Mouse (Mus musculus) limb, embryonic 11.5 days (tissue): ENCODE measurements around the gene Pdgfc. TPM values are rescaled to one million over a fixed set of nuclear protein-coding genes. Genes with fewer than 3 reads are reported as not detected.

Experiments
- ATAC-seq: fragments of 200-750 bp; cut with Nextera tagmentation; 2 replicates; pipeline ENCODE4 v1.8.0; 2017; ENCODE audit warnings: low read depth; ENCODE audit not compliant: insufficient number of reproducible peaks, low FRiP score, low TSS enrichment
- DNase-seq: peaks from one replicate; pipeline ENCODE4 v3.0.0-alpha.2; 2015; ENCODE audit warnings: low spot score
- H3K27ac ChIP-seq: fragments of 300-500 bp; sonication (generic); replicated peaks from 2 replicates; pipeline ENCODE4 v1.5.1; 2014; ENCODE audit warnings: low read depth, mild to moderate bottlenecking, low read length
- H3K27me3 ChIP-seq: fragments of 300-500 bp; sonication (generic); 2 replicates; pipeline ENCODE4 v1.6.1; 2014; ENCODE audit warnings: mild to moderate bottlenecking, low read length, mixed read lengths; ENCODE audit not compliant: control insufficient read depth, insufficient read depth
- H3K36me3 ChIP-seq: fragments of 300-500 bp; sonication (generic); 2 replicates; pipeline ENCODE4 v1.6.1; 2014; ENCODE audit warnings: mild to moderate bottlenecking, low read length, moderate library complexity, mixed read lengths; ENCODE audit not compliant: control insufficient read depth, insufficient read depth
- H3K4me1 ChIP-seq: fragments of 300-500 bp; sonication (generic); 2 replicates; pipeline ENCODE4 v1.6.1; 2014; ENCODE audit warnings: low read length, mixed read lengths; ENCODE audit not compliant: control insufficient read depth, insufficient read depth
- H3K4me2 ChIP-seq: fragments of 300-500 bp; sonication (generic); 2 replicates; pipeline ENCODE4 v1.6.1; 2014; ENCODE audit warnings: low read depth, mild to moderate bottlenecking, moderate library complexity; ENCODE audit not compliant: severe bottlenecking
- H3K4me3 ChIP-seq: fragments of 300-500 bp; sonication (generic); 2 replicates; pipeline ENCODE4 v1.5.1; 2014; ENCODE audit warnings: low read depth, low read length
- H3K9ac ChIP-seq: fragments of 300-500 bp; sonication (generic); 2 replicates; pipeline ENCODE4 v1.6.1; 2014; ENCODE audit warnings: mild to moderate bottlenecking, low read length
- H3K9me3 ChIP-seq: fragments of 300-500 bp; sonication (generic); 2 replicates; pipeline ENCODE4 v1.6.1; 2016; ENCODE audit warnings: low read length; ENCODE audit not compliant: control insufficient read depth
- WGBS: fragments of 180-500 bp; shearing (Covaris S2); extraction: QIAGEN DNeasy Blood & Tissue Kit; methylation state at CpG from one replicate; pipeline ENCODE4 v1.1.7; 2014; 5-methylcytosine and 5-hydroxymethylcytosine counted together
- polyA plus RNA-seq: library from polyadenylated mRNA; unstranded; fragments of >200 nt; fragmentation: Nextera tagmentation; extraction: Ambion mirVana; gene quantifications from 2 replicates; pipeline ENCODE4 v1.2.1, GENCODE M21; 2014

Gene Pdgfc
- polyA plus RNA-seq, 1 experiment from 2014 or later: 77.5 TPM

DNA sequence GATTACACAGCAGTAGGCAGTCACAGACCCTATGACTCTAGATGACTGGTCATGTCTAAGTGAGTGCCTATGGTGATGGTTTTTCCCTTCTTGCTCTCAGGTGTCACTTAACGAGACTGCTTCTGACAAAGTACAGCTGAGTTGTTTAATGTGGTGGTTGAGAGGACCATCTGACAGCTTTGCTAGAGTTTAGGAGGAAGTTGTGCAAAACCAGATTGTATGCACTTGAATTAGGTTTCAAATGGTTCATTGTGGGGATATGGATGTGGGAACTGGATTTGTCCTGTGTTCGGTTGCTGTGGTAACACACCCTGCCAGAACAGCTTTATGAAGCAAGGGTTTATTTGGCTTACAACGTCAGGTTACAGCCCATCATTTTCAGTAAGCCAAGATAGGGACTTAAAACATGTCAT, 112.9 kb downstream of the Pdgfc start:
- 38% methylated on average over 3 of the region's 3 CpGs for WGBS
- Histone ChIP-seq H3K27me3 (no peaks in the 10 kb centered on the region), H3K27ac (no peak overlapping the region), H3K4me1 (peaks cover 12% of the 10 kb centered on the region; the same call in 1 of the 2 replicates), H3K9me3 (no peaks in the 10 kb centered on the region), H3K36me3 (no peaks in the 10 kb centered on the region), H3K9ac (no peak overlapping the region), H3K4me3 (no peak overlapping the region), H3K4me2 (no peak overlapping the region)
- peak; percentile 34 for DNase-seq
- no peak for ATAC-seq

DNA sequence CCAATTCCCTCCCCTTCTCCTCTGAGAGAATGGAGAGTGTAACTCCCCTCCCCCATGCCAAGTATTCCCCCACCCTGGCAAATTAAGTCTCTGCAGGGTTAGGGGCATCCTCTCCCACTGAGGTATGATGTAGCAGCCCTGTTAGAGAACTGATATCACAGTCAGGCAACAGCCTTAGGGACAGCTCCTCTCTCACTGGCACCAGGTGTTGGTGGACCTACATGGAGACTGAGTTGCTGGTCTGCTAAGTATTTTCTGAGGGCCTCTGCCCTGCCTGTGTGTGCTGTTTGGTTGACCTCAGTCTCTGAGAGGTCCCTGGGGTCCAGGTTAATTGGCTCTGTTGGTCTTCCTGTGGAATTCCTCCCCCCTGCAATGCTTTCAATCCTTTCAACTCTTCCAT, 114.0 kb downstream of the Pdgfc start:
- Histone ChIP-seq H3K9ac (no peak overlapping the region), H3K4me1 (peaks cover 12% of the 10 kb centered on the region; the same call in 1 of the 2 replicates), H3K9me3 (no peaks in the 10 kb centered on the region), H3K4me2 (no peak overlapping the region), H3K27me3 (no peaks in the 10 kb centered on the region), H3K36me3 (no peaks in the 10 kb centered on the region), H3K27ac (no peak overlapping the region), H3K4me3 (no peak overlapping the region)
- DNase-seq: no peak
- ATAC-seq: no peak

DNA sequence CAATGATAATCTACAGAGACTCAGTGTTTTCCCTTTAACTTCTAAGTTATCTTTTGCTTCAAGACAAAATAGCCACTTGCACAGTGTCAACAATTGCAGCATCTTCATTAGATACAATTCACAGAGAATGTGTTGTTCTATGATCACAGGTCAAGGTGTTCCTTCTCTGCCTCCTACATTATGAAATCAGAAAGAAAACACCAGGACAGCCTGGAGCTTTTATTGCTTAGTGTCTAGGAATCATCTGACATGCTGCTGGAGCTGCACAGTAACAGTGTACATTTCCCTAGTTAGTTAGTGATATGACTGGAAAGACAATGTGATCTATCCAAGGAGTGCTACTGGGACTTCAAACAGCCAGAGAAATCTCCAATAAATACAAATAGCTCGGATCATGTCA, 118.2 kb downstream of the Pdgfc start:
- whole genome bisulfite sequencing: 90% methylated on average over 1 of the region's 1 CpGs

DNA sequence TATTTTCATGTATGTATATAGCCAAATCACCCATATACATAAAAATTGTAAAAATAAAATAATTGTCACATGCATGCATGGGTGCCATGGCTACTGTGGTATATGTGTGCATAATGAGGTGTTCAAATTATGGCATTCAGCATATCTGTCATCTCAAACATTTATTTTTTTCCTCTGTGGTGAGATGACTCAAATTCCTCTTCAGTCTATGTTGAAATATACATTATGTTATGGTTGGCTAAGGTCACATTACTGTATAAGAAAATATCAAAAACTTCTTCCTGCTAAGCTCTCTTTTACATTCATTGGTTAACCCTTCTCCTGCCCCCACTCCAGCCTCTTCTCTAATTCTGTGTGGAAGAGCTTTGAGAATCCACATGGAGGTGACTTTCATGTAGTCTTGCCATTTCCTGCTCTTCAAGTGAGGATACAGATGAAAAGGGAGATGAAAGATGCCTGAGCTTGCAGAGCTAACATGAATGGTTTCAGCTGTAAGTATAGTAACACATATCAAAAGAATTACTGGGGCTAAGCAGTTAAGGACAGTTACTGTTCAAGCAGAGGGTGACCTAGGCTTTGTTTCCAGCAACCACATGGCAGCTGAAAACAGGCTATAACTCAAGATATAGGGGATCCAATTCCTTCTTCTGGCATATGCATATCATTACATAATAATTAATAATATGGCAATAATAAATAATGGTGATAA, 124.4 kb downstream of the Pdgfc start:
- Histone ChIP-seq H3K9ac (no peak overlapping the region), H3K36me3 (no peaks in the 10 kb centered on the region), H3K9me3 (no peaks in the 10 kb centered on the region), H3K4me3 (no peak overlapping the region), H3K4me2 (no peak overlapping the region), H3K27me3 (no peaks in the 10 kb centered on the region), H3K4me1 (no peaks in the 10 kb centered on the region), H3K27ac (no peak overlapping the region)
- DNase-seq: no peak
- ATAC-seq: no peak

More for the DNA sequence above, 118.2 kb downstream of the Pdgfc start:
- no peak for DNase-seq
- Histone ChIP-seq H3K4me1 (0 out of 2 replicates have a peak, but pooled peaks cover 3% of the 10 kb centered on the region), H3K9me3 (no peaks in the 10 kb centered on the region), H3K4me2 (no peak overlapping the region), H3K9ac (no peak overlapping the region), H3K36me3 (no peaks in the 10 kb centered on the region), H3K27ac (no peak overlapping the region), H3K4me3 (no peak overlapping the region), H3K27me3 (no peaks in the 10 kb centered on the region)
- ATAC-seq: no peak

DNA sequence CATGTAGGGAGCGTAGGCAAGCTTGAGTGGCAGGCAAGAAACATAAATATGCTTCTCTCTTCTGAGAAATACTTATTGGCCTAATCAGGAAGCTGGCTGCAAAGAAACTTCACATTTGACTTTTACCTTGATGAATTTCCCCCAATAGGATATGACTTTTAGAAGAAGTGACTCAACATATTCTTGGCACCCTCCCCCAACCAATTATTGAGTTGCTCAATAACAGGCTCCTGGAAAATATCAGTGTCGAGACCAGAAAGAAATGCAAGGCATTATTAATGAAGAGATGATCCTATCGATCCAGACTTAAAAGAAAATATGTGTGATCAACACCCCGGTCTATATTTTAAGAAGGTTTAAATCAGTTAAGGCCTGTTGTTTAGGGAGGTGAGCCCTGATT, 125.9 kb downstream of the Pdgfc start:
- Histone ChIP-seq H3K4me3 (no peak overlapping the region), H3K27ac (no peak overlapping the region), H3K9ac (no peak overlapping the region), H3K36me3 (no peaks in the 10 kb centered on the region), H3K4me1 (no peaks in the 10 kb centered on the region), H3K27me3 (no peaks in the 10 kb centered on the region), H3K4me2 (no peak overlapping the region), H3K9me3 (no peaks in the 10 kb centered on the region)
- ATAC-seq (no peak), DNase-seq (no peak)
- 93% methylated on average over 4 of the region's 4 CpGs for WGBS

DNA sequence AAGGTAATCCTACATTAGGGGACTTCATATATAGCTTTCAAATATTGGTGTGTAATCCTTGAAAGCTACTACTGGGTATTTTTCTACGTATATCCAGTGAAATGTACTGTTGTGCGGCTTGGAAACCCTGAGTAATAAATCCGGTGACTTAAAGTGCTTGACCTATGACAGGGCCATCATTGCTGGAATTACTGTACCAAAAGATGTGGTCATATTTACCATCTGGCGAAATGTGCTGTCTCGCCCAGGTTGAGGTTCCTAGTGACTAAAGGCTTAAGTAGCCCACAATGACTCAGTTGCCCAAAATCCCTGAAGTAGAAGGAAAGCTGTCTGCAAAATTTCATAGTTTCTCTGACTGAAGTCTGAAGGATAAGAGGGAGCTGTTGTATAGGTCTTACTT, 127.9 kb downstream of the Pdgfc start:
- H3K4me2 ChIP-seq: no peak overlapping the region
- ATAC-seq (no peak), DNase-seq (no peak)
- no peak overlapping the region for H3K27ac ChIP-seq
- no peaks in the 10 kb centered on the region for H3K36me3 ChIP-seq
- no peaks in the 10 kb centered on the region for H3K4me1 ChIP-seq
- H3K4me3 ChIP-seq: no peak overlapping the region
- H3K9ac ChIP-seq: no peak overlapping the region
- H3K9me3 ChIP-seq: no peaks in the 10 kb centered on the region
- no peaks in the 10 kb centered on the region for H3K27me3 ChIP-seq
- WGBS: 92% methylated on average over 5 of the region's 5 CpGs

DNA sequence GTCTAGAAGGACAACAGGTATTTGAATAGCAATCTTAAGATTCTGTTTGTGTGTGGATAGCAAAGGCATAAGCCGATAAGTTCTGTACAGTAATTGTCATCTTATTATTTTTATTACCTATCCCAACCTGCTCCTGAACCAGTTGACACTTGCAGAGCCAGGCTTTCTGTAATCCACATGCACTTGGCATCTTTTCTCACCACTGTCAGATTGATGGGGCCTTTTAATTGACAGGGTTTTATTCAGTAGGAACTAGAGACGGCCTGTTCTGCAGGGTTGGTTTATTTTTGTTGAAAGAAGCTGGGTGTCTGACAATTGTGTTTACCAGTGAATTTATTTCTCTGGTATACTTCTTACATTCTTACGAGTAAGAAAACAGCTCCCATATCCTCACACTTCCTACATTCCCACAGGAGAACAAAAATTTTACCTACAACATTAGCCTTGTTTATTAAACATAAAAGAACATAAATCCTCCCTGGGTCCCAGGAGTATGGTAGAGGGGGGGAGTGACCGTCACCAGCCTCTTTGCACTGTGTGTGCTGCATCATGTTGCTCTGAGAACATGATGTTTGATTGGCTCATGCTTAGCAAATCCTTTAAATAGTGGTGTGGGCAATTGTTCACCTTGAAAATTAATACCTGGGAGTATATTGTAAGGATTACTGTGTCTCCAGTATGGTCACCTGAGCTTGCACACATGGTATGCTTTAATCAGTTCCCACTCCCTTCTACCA, 134.0 kb downstream of the Pdgfc start:
- no peak overlapping the region for H3K4me2 ChIP-seq
- H3K27ac ChIP-seq: no peak overlapping the region
- H3K9ac ChIP-seq: no peak overlapping the region
- no peak overlapping the region for H3K4me3 ChIP-seq
- H3K27me3 ChIP-seq: no peaks in the 10 kb centered on the region
- no peak for DNase-seq
- no peaks in the 10 kb centered on the region for H3K36me3 ChIP-seq
- H3K4me1 ChIP-seq: peaks cover 3% of the 10 kb centered on the region; the same call in 1 of the 2 replicates
- WGBS: 63% methylated on average over 4 of the region's 4 CpGs
- no peaks in the 10 kb centered on the region for H3K9me3 ChIP-seq
- no peak for ATAC-seq

DNA sequence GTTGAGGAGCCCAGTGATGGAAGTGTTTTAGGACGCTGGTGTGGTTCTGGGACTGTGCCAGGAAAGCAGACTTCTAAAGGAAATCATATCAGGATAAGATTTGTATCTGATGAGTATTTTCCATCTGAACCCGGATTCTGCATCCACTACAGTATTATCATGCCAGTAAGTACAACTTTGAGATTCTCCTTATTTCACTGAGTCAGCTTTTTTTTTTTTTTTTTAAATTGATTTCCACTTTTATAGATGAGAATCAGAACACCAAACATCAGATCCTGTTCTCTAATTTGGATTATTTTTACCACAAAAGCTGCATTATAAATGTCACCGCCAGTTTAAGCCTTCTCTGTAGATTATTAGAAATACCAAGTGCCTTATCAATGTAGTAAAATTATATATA, 138.6 kb downstream of the Pdgfc start:
- Histone ChIP-seq H3K9me3 (no peaks in the 10 kb centered on the region), H3K36me3 (no peaks in the 10 kb centered on the region), H3K27ac (no peak overlapping the region), H3K9ac (no peak overlapping the region), H3K4me1 (peaks cover 3% of the 10 kb centered on the region; the same call in 1 of the 2 replicates), H3K27me3 (no peaks in the 10 kb centered on the region), H3K4me2 (no peak overlapping the region), H3K4me3 (no peak overlapping the region)
- 88% methylated on average over 3 of the region's 3 CpGs for whole genome bisulfite sequencing
- DNase-seq: no peak
- no peak for ATAC-seq
